Mouse (Mus musculus): Measurements from ENCODE around the gene Wwc1. TPM values are rescaled to one million over a fixed set of nuclear protein-coding genes. Genes with fewer than 3 reads are reported as not detected.
"Not testable (repeated sequence)": the region's sequence is repeated elsewhere in the genome, so short reads cannot be mapped to it uniquely, and the experiment has no call there.

The Wwc1 gene
- polyA plus RNA-seq, 1 experiment from 2014 or later: 9.5 TPM

- no peak for ATAC-seq (ENCODE audit: low FRiP score, low TSS enrichment)
- 86% methylated on average over 5 of the region's 5 CpGs for WGBS
- H3K4me1 ChIP-seq (ENCODE audit: control insufficient read depth, insufficient read depth, low read length): peaks cover 14% of the 10 kb centered on the region; the same call in 1 of the 2 replicates
- no peak overlapping the region for H3K27ac ChIP-seq (ENCODE audit: low read depth, low read length)
- no peaks in the 10 kb centered on the region for H3K27me3 ChIP-seq (ENCODE audit: control insufficient read depth, insufficient read depth, low read length)
- H3K4me2 ChIP-seq (replicated peaks; ENCODE audit: low read depth, low read length): no peak overlapping the region
- no peak overlapping the region for H3K4me3 ChIP-seq (ENCODE audit: low read length)
- H3K36me3 ChIP-seq (ENCODE audit: control insufficient read depth, insufficient read depth, low read length): no peaks in the 10 kb centered on the region; the same call in 1 of the 2 replicates
- no peak overlapping the region for H3K9ac ChIP-seq (ENCODE audit: low read depth, low read length)
- no peaks in the 10 kb centered on the region for H3K9me3 ChIP-seq (ENCODE audit: control insufficient read depth, low read length)
These were observed 116.7 kb downstream of the Wwc1 start for GRCm38 (mm10) chr11:35863653-35864052.

DNA sequence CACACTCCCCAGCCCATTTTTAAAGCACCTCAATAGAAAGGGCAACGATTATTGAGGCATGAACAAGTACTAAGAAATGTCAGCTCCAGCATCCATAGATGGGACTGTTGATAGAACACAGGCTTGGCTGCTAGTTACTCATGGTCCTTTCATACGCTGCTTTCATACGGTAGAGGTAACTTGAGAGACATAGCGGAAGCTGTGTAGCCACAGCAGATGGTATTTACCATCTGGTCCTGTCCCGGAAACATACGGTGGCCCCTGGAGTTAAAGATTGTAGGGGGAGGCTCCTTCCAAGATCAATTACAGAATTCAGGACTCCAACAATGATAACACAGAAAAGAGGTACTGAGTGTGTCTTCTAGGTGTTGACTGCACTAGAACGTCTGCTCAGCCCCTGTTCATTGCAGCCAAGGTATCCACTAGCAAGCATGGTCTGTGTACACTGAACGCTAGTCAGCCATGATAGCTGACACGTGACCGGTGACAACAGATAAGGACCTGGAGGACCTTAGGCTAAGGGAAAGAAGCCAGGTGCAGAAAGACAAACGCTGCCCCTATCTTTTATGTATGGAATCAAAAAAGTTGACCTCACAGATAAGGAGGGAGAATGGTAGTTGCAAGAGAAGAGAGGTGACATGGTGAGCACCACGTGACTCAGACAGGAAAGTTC, 122.8 kb downstream of the Wwc1 start:
- ATAC-seq (ENCODE audit: low FRiP score, low TSS enrichment): no peak
- 80% methylated on average over 12 of the region's 12 CpGs for WGBS

GRCm38 (mm10) chr11:35856359-35857040, 123.8 kb downstream of the Wwc1 start:
- no peak overlapping the region for H3K4me2 ChIP-seq (replicated peaks; ENCODE audit: low read depth, low read length)
- no peaks in the 10 kb centered on the region for H3K9me3 ChIP-seq (ENCODE audit: control insufficient read depth, low read length)
- no peaks in the 10 kb centered on the region for H3K4me1 ChIP-seq (ENCODE audit: control insufficient read depth, insufficient read depth, low read length)
- 48% methylated on average over 11 of the region's 11 CpGs for WGBS
- H3K4me3 ChIP-seq (ENCODE audit: low read length): no peak overlapping the region
- no peak for ATAC-seq (ENCODE audit: low FRiP score, low TSS enrichment)
- no peak overlapping the region for H3K9ac ChIP-seq (ENCODE audit: low read depth, low read length)
- H3K27me3 ChIP-seq (ENCODE audit: control insufficient read depth, insufficient read depth, low read length): no peaks in the 10 kb centered on the region
- no peak overlapping the region for H3K27ac ChIP-seq (ENCODE audit: low read depth, low read length)
- peaks cover 8% of the 10 kb centered on the region; the same call in 1 of the 2 replicates for H3K36me3 ChIP-seq (ENCODE audit: control insufficient read depth, insufficient read depth, low read length)

More for the DNA sequence above, 122.8 kb downstream of the Wwc1 start:
- Histone ChIP-seq H3K27me3 (ENCODE audit: control insufficient read depth, insufficient read depth, low read length) (no peaks in the 10 kb centered on the region), H3K27ac (ENCODE audit: low read depth, low read length) (no peak overlapping the region), H3K9ac (ENCODE audit: low read depth, low read length) (no peak overlapping the region), H3K36me3 (ENCODE audit: control insufficient read depth, insufficient read depth, low read length) (no peaks in the 10 kb centered on the region; the same call in 1 of the 2 replicates), H3K4me1 (ENCODE audit: control insufficient read depth, insufficient read depth, low read length) (no peaks in the 10 kb centered on the region), H3K9me3 (ENCODE audit: control insufficient read depth, low read length) (no peaks in the 10 kb centered on the region), H3K4me2 (replicated peaks; ENCODE audit: low read depth, low read length) (no peak overlapping the region), H3K4me3 (ENCODE audit: low read length) (no peak overlapping the region)

DNA sequence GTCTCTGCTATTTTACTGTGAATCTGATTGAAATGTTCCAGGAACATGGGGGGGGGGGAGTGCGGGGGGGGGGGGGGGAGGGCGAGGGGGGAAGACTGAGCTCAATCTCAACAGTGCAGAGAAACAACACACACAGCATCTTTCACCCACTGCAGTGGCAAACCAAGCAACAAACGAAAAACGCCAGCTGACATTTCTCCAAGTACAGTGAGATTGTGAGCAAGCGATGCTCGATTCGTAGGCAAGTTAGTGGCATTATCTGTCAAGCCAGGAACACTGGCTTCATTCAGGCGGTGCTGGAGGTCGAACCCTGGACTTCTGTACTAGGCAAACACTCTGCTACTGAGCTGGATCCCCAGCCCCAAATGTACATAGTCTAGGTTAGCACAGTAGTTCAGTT, 124.8 kb downstream of the Wwc1 start:
- Histone ChIP-seq H3K4me1 (ENCODE audit: control insufficient read depth, insufficient read depth, low read length) (no peaks in the 10 kb centered on the region), H3K27ac (ENCODE audit: low read depth, low read length) (no peak overlapping the region), H3K9me3 (ENCODE audit: control insufficient read depth, low read length) (no peaks in the 10 kb centered on the region), H3K4me2 (replicated peaks; ENCODE audit: low read depth, low read length) (no peak overlapping the region), H3K27me3 (ENCODE audit: control insufficient read depth, insufficient read depth, low read length) (no peaks in the 10 kb centered on the region), H3K9ac (ENCODE audit: low read depth, low read length) (no peak overlapping the region), H3K4me3 (ENCODE audit: low read length) (no peak overlapping the region), H3K36me3 (ENCODE audit: control insufficient read depth, insufficient read depth, low read length) (peaks cover 8% of the 10 kb centered on the region; the same call in 1 of the 2 replicates)
- 84% methylated on average over 7 of the region's 9 CpGs for whole genome bisulfite sequencing
- ATAC-seq (ENCODE audit: low FRiP score, low TSS enrichment): no peak

DNA sequence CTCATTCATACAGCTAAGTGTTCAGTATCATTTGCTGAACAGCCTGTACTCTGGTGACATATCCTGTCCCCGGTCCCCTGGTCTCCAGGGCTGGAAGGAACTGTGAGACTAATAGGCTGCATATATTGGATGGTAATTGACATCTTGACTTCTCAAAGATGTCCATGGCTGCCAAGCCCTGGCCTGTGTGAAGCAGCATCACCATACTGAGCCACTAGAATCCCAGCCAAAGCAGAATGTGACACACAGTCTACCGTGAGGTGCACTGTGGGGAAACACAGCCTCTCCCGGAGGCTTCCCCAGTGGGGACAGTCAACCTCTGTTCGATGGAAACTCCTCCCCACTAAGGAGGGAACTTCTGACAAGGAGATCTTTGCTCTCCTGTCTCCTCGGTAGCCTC, 125.4 kb downstream of the Wwc1 start:
- Histone ChIP-seq H3K9ac (ENCODE audit: low read depth, low read length) (no peak overlapping the region), H3K27ac (ENCODE audit: low read depth, low read length) (no peak overlapping the region), H3K9me3 (ENCODE audit: control insufficient read depth, low read length) (no peaks in the 10 kb centered on the region), H3K4me2 (replicated peaks; ENCODE audit: low read depth, low read length) (no peak overlapping the region), H3K27me3 (ENCODE audit: control insufficient read depth, insufficient read depth, low read length) (no peaks in the 10 kb centered on the region), H3K4me3 (ENCODE audit: low read length) (no peak overlapping the region), H3K36me3 (ENCODE audit: control insufficient read depth, insufficient read depth, low read length) (peaks cover 8% of the 10 kb centered on the region; the same call in 1 of the 2 replicates), H3K4me1 (ENCODE audit: control insufficient read depth, insufficient read depth, low read length) (no peaks in the 10 kb centered on the region)
- WGBS: 90% methylated on average over 5 of the region's 5 CpGs
- no peak for ATAC-seq (ENCODE audit: low FRiP score, low TSS enrichment)

- H3K27me3 ChIP-seq (ENCODE audit: control insufficient read depth, insufficient read depth, low read length): no peaks in the 10 kb centered on the region
- H3K36me3 ChIP-seq (ENCODE audit: control insufficient read depth, insufficient read depth, low read length): 0 out of 2 replicates have a peak, but pooled peaks cover 8% of the 10 kb centered on the region
- 95% methylated on average over 4 of the region's 4 CpGs for WGBS
- no peak for ATAC-seq (ENCODE audit: low FRiP score, low TSS enrichment)
- H3K27ac ChIP-seq (ENCODE audit: low read depth, low read length): no peak overlapping the region
- no peak overlapping the region for H3K9ac ChIP-seq (ENCODE audit: low read depth, low read length)
- H3K9me3 ChIP-seq (ENCODE audit: control insufficient read depth, low read length): no peaks in the 10 kb centered on the region
- H3K4me1 ChIP-seq (ENCODE audit: control insufficient read depth, insufficient read depth, low read length): no peaks in the 10 kb centered on the region
- H3K4me2 ChIP-seq (replicated peaks; ENCODE audit: low read depth, low read length): no peak overlapping the region
- H3K4me3 ChIP-seq (ENCODE audit: low read length): no peak overlapping the region
These were observed 126.7 kb downstream of the Wwc1 start for GRCm38 (mm10) chr11:35853651-35854050.

DNA sequence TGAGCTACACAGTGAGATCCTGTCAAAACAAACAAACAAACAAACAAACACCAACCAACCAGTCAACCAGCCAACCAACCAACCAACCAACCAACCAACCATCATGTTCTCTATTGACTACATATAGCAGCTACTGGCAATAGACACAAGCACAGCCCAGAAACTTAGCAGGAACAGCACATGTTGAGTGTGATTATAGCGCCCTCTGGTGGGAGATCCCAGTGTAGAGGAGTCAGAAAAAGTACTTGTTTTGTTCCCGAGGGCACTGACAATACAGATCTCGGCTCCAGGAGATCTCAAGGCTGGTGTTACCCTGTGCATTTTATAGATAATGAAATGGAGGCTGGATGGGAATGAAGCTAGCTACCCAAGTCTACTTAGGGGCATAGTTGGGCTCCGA, 127.6 kb downstream of the Wwc1 start:
- Histone ChIP-seq H3K9me3 (ENCODE audit: control insufficient read depth, low read length) (no peaks in the 10 kb centered on the region), H3K27me3 (ENCODE audit: control insufficient read depth, insufficient read depth, low read length) (no peaks in the 10 kb centered on the region), H3K4me2 (replicated peaks; ENCODE audit: low read depth, low read length) (no peak overlapping the region), H3K36me3 (ENCODE audit: control insufficient read depth, insufficient read depth, low read length) (0 out of 2 replicates have a peak, but pooled peaks cover 8% of the 10 kb centered on the region), H3K9ac (ENCODE audit: low read depth, low read length) (no peak overlapping the region), H3K27ac (ENCODE audit: low read depth, low read length) (no peak overlapping the region), H3K4me1 (ENCODE audit: control insufficient read depth, insufficient read depth, low read length) (no peaks in the 10 kb centered on the region), H3K4me3 (ENCODE audit: low read length) (no peak overlapping the region)
- WGBS: 55% methylated on average over 4 of the region's 4 CpGs
- ATAC-seq (ENCODE audit: low FRiP score, low TSS enrichment): no peak

DNA sequence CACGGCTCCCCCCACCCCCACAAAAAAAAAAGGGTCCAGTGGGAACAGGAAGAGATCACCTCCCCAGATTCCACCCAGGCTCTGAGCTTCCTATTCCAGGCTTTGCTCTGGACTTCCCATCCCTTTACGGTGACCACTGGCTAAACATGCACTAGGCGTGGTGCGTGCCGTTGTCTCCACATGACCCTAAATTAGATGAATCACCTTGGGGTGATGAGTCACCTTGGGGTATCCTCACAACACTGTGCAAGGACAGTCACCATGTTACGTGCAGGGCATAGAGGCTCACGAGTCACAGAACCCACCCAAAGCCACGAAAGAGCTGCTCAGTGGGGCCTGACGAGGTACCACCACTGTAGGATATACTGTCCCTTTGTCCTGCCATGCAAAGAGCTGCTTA, 136.0 kb downstream of the Wwc1 start:
- no peak overlapping the region for H3K4me3 ChIP-seq (ENCODE audit: low read length)
- H3K27ac ChIP-seq (ENCODE audit: low read depth, low read length): no peak overlapping the region
- H3K9me3 ChIP-seq (ENCODE audit: control insufficient read depth, low read length): no peaks in the 10 kb centered on the region
- H3K4me2 ChIP-seq (replicated peaks; ENCODE audit: low read depth, low read length): no peak overlapping the region
- H3K36me3 ChIP-seq (ENCODE audit: control insufficient read depth, insufficient read depth, low read length): peaks cover 9% of the 10 kb centered on the region; the same call in 1 of the 2 replicates
- no peaks in the 10 kb centered on the region for H3K4me1 ChIP-seq (ENCODE audit: control insufficient read depth, insufficient read depth, low read length)
- 85% methylated on average over 9 of the region's 9 CpGs for WGBS
- no peak overlapping the region for H3K9ac ChIP-seq (ENCODE audit: low read depth, low read length)
- no peaks in the 10 kb centered on the region for H3K27me3 ChIP-seq (ENCODE audit: control insufficient read depth, insufficient read depth, low read length)
- no peak for ATAC-seq (ENCODE audit: low FRiP score, low TSS enrichment)

- not testable (repeated sequence) for H3K9me3 ChIP-seq (ENCODE audit: control insufficient read depth, low read length); H3K4me3 ChIP-seq (ENCODE audit: low read length); H3K9ac ChIP-seq (ENCODE audit: low read depth, low read length); H3K4me2 ChIP-seq (replicated peaks; ENCODE audit: low read depth, low read length); H3K36me3 ChIP-seq (ENCODE audit: control insufficient read depth, insufficient read depth, low read length); ATAC-seq (ENCODE audit: low FRiP score, low TSS enrichment); H3K27me3 ChIP-seq (ENCODE audit: control insufficient read depth, insufficient read depth, low read length); H3K4me1 ChIP-seq (ENCODE audit: control insufficient read depth, insufficient read depth, low read length); H3K27ac ChIP-seq (ENCODE audit: low read depth, low read length)
- 85% methylated on average over 4 of the region's 4 CpGs for WGBS
These were observed 137.8 kb downstream of the Wwc1 start for GRCm38 (mm10) chr11:35842560-35842959.

Data from kidney, embryonic 14.5 days (tissue).